Mouse (Mus musculus): ENCODE data around the gene Pum1. TPM values are rescaled to one million over a fixed set of nuclear protein-coding genes. Genes with fewer than 3 reads are reported as not detected.
"Not testable (repeated sequence)": the region's sequence is repeated elsewhere in the genome, so short reads cannot be mapped to it uniquely, and the experiment has no call there.

Pum1 gene
- polyA plus RNA-seq, 1 experiment from 2014 or later: 117 TPM

GRCm38 (mm10) chr4:130678149-130678548 lies 15.0 kb downstream of the Pum1 start:
- WGBS: 95% methylated on average over 3 of the region's 3 CpGs
- Histone ChIP-seq H3K9ac (ENCODE audit: low read depth, low read length) (no peak overlapping the region), H3K9me3 (ENCODE audit: control insufficient read depth, low read length) (no peaks in the 10 kb centered on the region), H3K4me3 (ENCODE audit: low read length) (no peak overlapping the region), H3K4me1 (ENCODE audit: control insufficient read depth, insufficient read depth, low read length) (no peaks in the 10 kb centered on the region), H3K4me2 (replicated peaks; ENCODE audit: low read depth, low read length) (no peak overlapping the region), H3K36me3 (ENCODE audit: control insufficient read depth, insufficient read depth, low read length) (peaks cover 60% of the 10 kb centered on the region), H3K27me3 (ENCODE audit: control insufficient read depth, insufficient read depth, low read length) (no peaks in the 10 kb centered on the region), H3K27ac (ENCODE audit: low read depth, low read length) (no peak overlapping the region)
- no peak for ATAC-seq (ENCODE audit: low FRiP score, low TSS enrichment)

DNA sequence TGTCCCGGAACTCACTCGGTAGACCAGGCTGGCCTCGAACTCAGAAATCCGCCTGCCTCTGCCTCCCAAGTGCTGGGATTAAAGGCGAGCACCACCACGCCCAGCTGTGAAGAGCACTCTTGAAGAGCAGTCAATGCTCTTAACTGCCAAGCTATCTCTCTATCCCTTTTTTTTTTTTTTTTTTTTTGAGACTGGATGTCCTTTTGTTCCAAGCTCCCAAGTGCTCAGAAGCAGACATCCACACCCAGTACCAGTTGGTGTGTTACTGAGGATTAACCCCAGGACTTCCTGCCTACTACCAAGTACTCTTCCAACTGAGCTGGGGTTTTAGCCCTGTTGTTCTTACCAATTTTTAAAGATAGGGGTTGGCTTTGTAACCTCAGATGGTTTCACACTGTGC lies 17.6 kb downstream of the Pum1 start:
- Histone ChIP-seq H3K9ac (ENCODE audit: low read depth, low read length) (no peak overlapping the region), H3K36me3 (ENCODE audit: control insufficient read depth, insufficient read depth, low read length) (peaks cover 51% of the 10 kb centered on the region), H3K4me1 (ENCODE audit: control insufficient read depth, insufficient read depth, low read length) (no peaks in the 10 kb centered on the region), H3K4me2 (replicated peaks; ENCODE audit: low read depth, low read length) (no peak overlapping the region), H3K27me3 (ENCODE audit: control insufficient read depth, insufficient read depth, low read length) (no peaks in the 10 kb centered on the region), H3K9me3 (ENCODE audit: control insufficient read depth, low read length) (no peaks in the 10 kb centered on the region), H3K27ac (ENCODE audit: low read depth, low read length) (no peak overlapping the region), H3K4me3 (ENCODE audit: low read length) (no peak overlapping the region)
- 96% methylated on average over 6 of the region's 6 CpGs for WGBS
- ATAC-seq (ENCODE audit: low FRiP score, low TSS enrichment): no peak

DNA sequence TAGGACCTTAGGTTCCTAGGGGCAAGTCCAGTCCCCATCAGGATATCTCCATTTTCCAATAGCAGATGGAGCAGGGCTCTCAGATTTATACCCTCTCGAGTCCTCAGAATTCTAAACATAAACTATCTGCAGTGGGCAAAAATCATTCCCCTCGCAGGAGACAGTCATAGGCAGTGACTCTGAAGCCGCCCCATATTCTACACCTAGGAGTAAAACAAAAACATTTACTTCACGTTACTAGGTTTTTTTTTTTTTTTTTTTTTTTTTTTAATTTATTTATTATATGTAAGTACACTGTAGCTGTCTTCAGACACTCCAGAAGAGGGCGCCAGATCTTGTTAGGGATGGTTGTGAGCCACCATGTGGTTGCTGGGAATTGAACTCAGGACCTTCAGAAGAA lies 19.9 kb downstream of the Pum1 start:
- H3K27ac ChIP-seq (ENCODE audit: low read depth, low read length); ATAC-seq (ENCODE audit: low FRiP score, low TSS enrichment); H3K9me3 ChIP-seq (ENCODE audit: control insufficient read depth, low read length); H3K4me2 ChIP-seq (replicated peaks; ENCODE audit: low read depth, low read length); H3K4me1 ChIP-seq (ENCODE audit: control insufficient read depth, insufficient read depth, low read length); H3K4me3 ChIP-seq (ENCODE audit: low read length); H3K9ac ChIP-seq (ENCODE audit: low read depth, low read length); H3K27me3 ChIP-seq (ENCODE audit: control insufficient read depth, insufficient read depth, low read length): not testable (repeated sequence)
- 96% methylated on average over 4 of the region's 5 CpGs for WGBS
- peaks cover 46% of the 10 kb centered on the region for H3K36me3 ChIP-seq (ENCODE audit: control insufficient read depth, insufficient read depth, low read length)

DNA sequence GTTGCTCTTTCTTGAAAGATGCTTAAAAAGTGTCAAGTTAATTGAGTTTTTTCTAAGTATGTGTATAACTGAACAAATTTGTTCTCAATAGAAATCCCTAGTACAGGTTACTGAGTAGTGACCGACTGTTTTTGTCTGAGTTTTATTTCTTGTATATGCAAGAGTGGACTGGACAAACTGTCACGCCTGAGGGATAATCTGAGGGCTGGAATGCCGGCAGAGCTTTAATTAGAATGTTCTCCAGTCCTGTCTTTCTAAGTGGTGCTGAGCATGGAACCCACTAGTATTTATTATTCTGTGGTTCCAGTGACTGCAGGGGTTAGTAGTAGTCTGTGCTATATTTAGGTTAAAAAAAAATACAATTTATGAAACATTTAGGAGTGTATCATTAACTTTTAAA lies 30.8 kb downstream of the Pum1 start:
- no peak overlapping the region for H3K9ac ChIP-seq (ENCODE audit: low read depth, low read length)
- whole genome bisulfite sequencing: 60% methylated on average over 3 of the region's 3 CpGs
- H3K9me3 ChIP-seq (ENCODE audit: control insufficient read depth, low read length): no peaks in the 10 kb centered on the region
- H3K27me3 ChIP-seq (ENCODE audit: control insufficient read depth, insufficient read depth, low read length): no peaks in the 10 kb centered on the region
- no peak overlapping the region for H3K27ac ChIP-seq (ENCODE audit: low read depth, low read length)
- no peak overlapping the region for H3K4me2 ChIP-seq (replicated peaks; ENCODE audit: low read depth, low read length)
- H3K36me3 ChIP-seq (ENCODE audit: control insufficient read depth, insufficient read depth, low read length): peaks cover 23% of the 10 kb centered on the region
- H3K4me3 ChIP-seq (ENCODE audit: low read length): no peak overlapping the region
- no peaks in the 10 kb centered on the region for H3K4me1 ChIP-seq (ENCODE audit: control insufficient read depth, insufficient read depth, low read length)
- no peak for ATAC-seq (ENCODE audit: low FRiP score, low TSS enrichment)

- peaks cover 19% of the 10 kb centered on the region for H3K36me3 ChIP-seq (ENCODE audit: control insufficient read depth, insufficient read depth, low read length)
- H3K27ac ChIP-seq (ENCODE audit: low read depth, low read length): no peak overlapping the region
- no peaks in the 10 kb centered on the region for H3K4me1 ChIP-seq (ENCODE audit: control insufficient read depth, insufficient read depth, low read length)
- no peak overlapping the region for H3K4me3 ChIP-seq (ENCODE audit: low read length)
- 95% methylated on average over 3 of the region's 3 CpGs for WGBS
- H3K4me2 ChIP-seq (replicated peaks; ENCODE audit: low read depth, low read length): no peak overlapping the region
- ATAC-seq (ENCODE audit: low FRiP score, low TSS enrichment): no peak
- no peaks in the 10 kb centered on the region for H3K9me3 ChIP-seq (ENCODE audit: control insufficient read depth, low read length)
- no peak overlapping the region for H3K9ac ChIP-seq (ENCODE audit: low read depth, low read length)
- H3K27me3 ChIP-seq (ENCODE audit: control insufficient read depth, insufficient read depth, low read length): no peaks in the 10 kb centered on the region
Observed at GRCm38 (mm10) chr4:130694982-130695381, 31.9 kb downstream of the Pum1 start.

GRCm38 (mm10) chr4:130701061-130701460 lies 37.9 kb downstream of the Pum1 start:
- WGBS: 95% methylated on average over 2 of the region's 2 CpGs
- H3K9me3 ChIP-seq (ENCODE audit: control insufficient read depth, low read length): no peaks in the 10 kb centered on the region
- no peak overlapping the region for H3K4me3 ChIP-seq (ENCODE audit: low read length)
- no peak overlapping the region for H3K27ac ChIP-seq (ENCODE audit: low read depth, low read length)
- H3K27me3 ChIP-seq (ENCODE audit: control insufficient read depth, insufficient read depth, low read length): no peaks in the 10 kb centered on the region
- H3K9ac ChIP-seq (ENCODE audit: low read depth, low read length): no peak overlapping the region
- H3K4me2 ChIP-seq (replicated peaks; ENCODE audit: low read depth, low read length): no peak overlapping the region
- no peak for ATAC-seq (ENCODE audit: low FRiP score, low TSS enrichment)
- H3K36me3 ChIP-seq (ENCODE audit: control insufficient read depth, insufficient read depth, low read length): peaks cover 52% of the 10 kb centered on the region
- H3K4me1 ChIP-seq (ENCODE audit: control insufficient read depth, insufficient read depth, low read length): no peaks in the 10 kb centered on the region

GRCm38 (mm10) chr4:130702835-130703535 lies 39.9 kb downstream of the Pum1 start:
- peaks cover 53% of the 10 kb centered on the region for H3K36me3 ChIP-seq (ENCODE audit: control insufficient read depth, insufficient read depth, low read length)
- WGBS: 89% methylated on average over 3 of the region's 3 CpGs
- H3K27ac ChIP-seq (ENCODE audit: low read depth, low read length): no peak overlapping the region
- ATAC-seq (ENCODE audit: low FRiP score, low TSS enrichment): no peak
- H3K4me1 ChIP-seq (ENCODE audit: control insufficient read depth, insufficient read depth, low read length): no peaks in the 10 kb centered on the region
- no peaks in the 10 kb centered on the region for H3K9me3 ChIP-seq (ENCODE audit: control insufficient read depth, low read length)
- H3K4me3 ChIP-seq (ENCODE audit: low read length): no peak overlapping the region
- H3K4me2 ChIP-seq (replicated peaks; ENCODE audit: low read depth, low read length): no peak overlapping the region
- H3K9ac ChIP-seq (ENCODE audit: low read depth, low read length): no peak overlapping the region
- no peaks in the 10 kb centered on the region for H3K27me3 ChIP-seq (ENCODE audit: control insufficient read depth, insufficient read depth, low read length)

- Histone ChIP-seq H3K36me3 (ENCODE audit: control insufficient read depth, insufficient read depth, low read length) (peaks cover 53% of the 10 kb centered on the region), H3K27ac (ENCODE audit: low read depth, low read length) (no peak overlapping the region), H3K4me3 (ENCODE audit: low read length) (no peak overlapping the region), H3K27me3 (ENCODE audit: control insufficient read depth, insufficient read depth, low read length) (no peaks in the 10 kb centered on the region), H3K4me2 (replicated peaks; ENCODE audit: low read depth, low read length) (no peak overlapping the region), H3K4me1 (ENCODE audit: control insufficient read depth, insufficient read depth, low read length) (no peaks in the 10 kb centered on the region), H3K9me3 (ENCODE audit: control insufficient read depth, low read length) (no peaks in the 10 kb centered on the region), H3K9ac (ENCODE audit: low read depth, low read length) (no peak overlapping the region)
- WGBS: 93% methylated on average over 3 of the region's 3 CpGs
- no peak for ATAC-seq (ENCODE audit: low FRiP score, low TSS enrichment)
Observed at GRCm38 (mm10) chr4:130703601-130704000, 40.5 kb downstream of the Pum1 start.

GRCm38 (mm10) chr4:130704615-130705014 lies 41.5 kb downstream of the Pum1 start:
- Histone ChIP-seq H3K4me1 (ENCODE audit: control insufficient read depth, insufficient read depth, low read length) (no peaks in the 10 kb centered on the region), H3K27ac (ENCODE audit: low read depth, low read length) (no peak overlapping the region), H3K4me2 (replicated peaks; ENCODE audit: low read depth, low read length) (no peak overlapping the region), H3K9ac (ENCODE audit: low read depth, low read length) (no peak overlapping the region), H3K27me3 (ENCODE audit: control insufficient read depth, insufficient read depth, low read length) (no peaks in the 10 kb centered on the region), H3K9me3 (ENCODE audit: control insufficient read depth, low read length) (no peaks in the 10 kb centered on the region), H3K36me3 (ENCODE audit: control insufficient read depth, insufficient read depth, low read length) (peaks cover 60% of the 10 kb centered on the region), H3K4me3 (ENCODE audit: low read length) (no peak overlapping the region)
- ATAC-seq (ENCODE audit: low FRiP score, low TSS enrichment): no peak
- 98% methylated on average over 4 of the region's 4 CpGs for WGBS

All from kidney, embryonic 14.5 days (tissue).